Mouse (Mus musculus) heart, postnatal 0 days (tissue): ENCODE measurements at regions not wholly inside any gene's neighbourhood (a gene's known extent, or its start where the extent isn't known, plus 50 kb on each side); places are given as distances from the start of the nearest gene placed in this dataset.

Experiments
- CTCF ChIP-seq: IDR thresholded peaks from 2 replicates; pipeline ENCODE4 v1.5.1; 2016; ENCODE audit warnings: antibody characterized with exemption, control low read depth, low read depth
- EP300 ChIP-seq: IDR thresholded peaks from 2 replicates; pipeline ENCODE4 v1.6.1; 2016; ENCODE audit warnings: antibody characterized with exemption, low read depth

- TF ChIP-seq CTCF (no peak), EP300 (no peak)
These were observed 1380.4 kb upstream of the Cdh8 start for GRCm38 (mm10) chr8:100796628-100797027.
